Mouse (Mus musculus) bone marrow, adult 2 months (tissue): ENCODE data around the gene Xrcc6. TPM values are rescaled to one million over a fixed set of nuclear protein-coding genes. Genes with fewer than 3 reads are reported as not detected.
"Not testable (repeated sequence)": the region's sequence is repeated elsewhere in the genome, so short reads cannot be mapped to it uniquely, and the experiment has no call there.

ENCODE experiments used
- H3K27ac ChIP-seq: fragments of 200-500 bp; 2 replicates; pipeline ENCODE4 v1.5.1; 2012; ENCODE audit warnings: low read depth, mild to moderate bottlenecking, control low read depth, inconsistent platforms, low read length; ENCODE audit not compliant: control insufficient read depth, poor library complexity, insufficient read depth
- H3K4me1 ChIP-seq: fragments of 200-500 bp; 2 replicates; pipeline ENCODE4 v1.6.1; 2011; ENCODE audit warnings: low read length; ENCODE audit not compliant: control insufficient read depth, insufficient read depth
- H3K4me3 ChIP-seq: fragments of 200-500 bp; replicated peaks from 2 replicates; pipeline ENCODE3; 2011; ENCODE audit warnings: mild to moderate bottlenecking, low read depth, low read length, control low read depth; ENCODE audit not compliant: control insufficient read depth
- CTCF ChIP-seq: fragments of 200-500 bp; IDR thresholded peaks from 2 replicates; pipeline ENCODE4 v1.5.1; 2011; ENCODE audit warnings: low read length, control low read depth; ENCODE audit not compliant: control insufficient read depth, insufficient read depth
- POLR2A ChIP-seq: fragments of 200-500 bp; IDR thresholded peaks from 2 replicates; pipeline ENCODE4 v1.6.1; 2011; ENCODE audit warnings: low read depth, mild to moderate bottlenecking, control low read depth, low read length, borderline replicate concordance; ENCODE audit not compliant: control insufficient read depth
- WGBS: fragments of 180-500 bp; shearing (Covaris S2); methylation state at CpG from one replicate; pipeline ENCODE4 v1.1.7; 2018; 5-methylcytosine and 5-hydroxymethylcytosine counted together
- polyA plus RNA-seq: library from polyadenylated mRNA; stranded (reverse); fragments of >200 nt; gene quantifications from 2 replicates; pipeline ENCODE4 v1.2.4, GENCODE M21; 2011; ENCODE audit warnings: low replicate concordance; ENCODE audit not compliant: missing spikeins, insufficient read depth, insufficient read length

Xrcc6 gene
- polyA plus RNA-seq, 1 experiment = 96.2 TPM

GRCm38 (mm10) chr15:81960171-81961077 is 27.2 kb upstream of the Xrcc6 start, which contains the start of gene Pmm1:
Gene Pmm1, minus strand, starts transcription at chr15:81960930.
- TF ChIP-seq POLR2A (peak; percentile 59; the same call in 1 of the 2 replicates), CTCF (peak; percentile 83)
- WGBS = under 1% methylated on average over 77 of the region's 77 CpGs
- H3K4me1 ChIP-seq = no peaks in the 10 kb centered on the region
- H3K27ac ChIP-seq = peak within 1 kb of the TSS; percentile 43
- peak within 1 kb of the TSS; percentile 81 for H3K4me3 ChIP-seq

GRCm38 (mm10) chr15:81961078-81961451 is 26.6 kb upstream of the Xrcc6 start:
- TF ChIP-seq CTCF (no peak), POLR2A (no peak)
- Histone ChIP-seq H3K27ac (no peak overlapping the region), H3K4me1 (no peaks in the 10 kb centered on the region), H3K4me3 (peak overlapping the region; percentile 66)
- under 1% methylated on average over 8 of the region's 8 CpGs for WGBS

- 61% methylated on average over 1 of the region's 1 CpGs for WGBS
- H3K4me1 ChIP-seq = no peaks in the 10 kb centered on the region
- TF ChIP-seq CTCF (no peak), POLR2A (no peak)
- H3K4me3 ChIP-seq = no peak overlapping the region
- H3K27ac ChIP-seq = no peak overlapping the region
These were observed 23.4 kb upstream of the Xrcc6 start for GRCm38 (mm10) chr15:81964262-81964661.

- TF ChIP-seq POLR2A (no peak), CTCF (no peak)
- Histone ChIP-seq H3K4me1 (no peaks in the 10 kb centered on the region), H3K4me3 (no peak overlapping the region), H3K27ac (no peak overlapping the region)
- 70% methylated on average over 4 of the region's 4 CpGs for WGBS
These were observed 22.6 kb upstream of the Xrcc6 start for GRCm38 (mm10) chr15:81964980-81965545.

GRCm38 (mm10) chr15:81966062-81966829 is 21.4 kb upstream of the Xrcc6 start:
- 72% methylated on average over 14 of the region's 14 CpGs for whole genome bisulfite sequencing
- Histone ChIP-seq H3K4me3 (no peak overlapping the region), H3K4me1 (no peaks in the 10 kb centered on the region), H3K27ac (no peak overlapping the region)
- TF ChIP-seq CTCF (no peak), POLR2A (no peak)

GRCm38 (mm10) chr15:81967821-81968220 is 19.8 kb upstream of the Xrcc6 start:
- no peaks in the 10 kb centered on the region for H3K4me1 ChIP-seq
- TF ChIP-seq CTCF (no peak), POLR2A (no peak)
- WGBS = 90% methylated on average over 5 of the region's 5 CpGs
- no peak overlapping the region for H3K27ac ChIP-seq
- H3K4me3 ChIP-seq = no peak overlapping the region

- TF ChIP-seq POLR2A (no peak), CTCF (no peak)
- WGBS = 39% methylated on average over 2 of the region's 2 CpGs
- H3K27ac ChIP-seq = no peak overlapping the region
- H3K4me1 ChIP-seq = no peaks in the 10 kb centered on the region
- H3K4me3 ChIP-seq = no peak overlapping the region
These were observed 19.2 kb upstream of the Xrcc6 start for GRCm38 (mm10) chr15:81968447-81968846.

- Histone ChIP-seq H3K27ac (no peak overlapping the region), H3K4me3 (no peak overlapping the region), H3K4me1 (no peaks in the 10 kb centered on the region)
- WGBS = 61% methylated on average over 7 of the region's 7 CpGs
- TF ChIP-seq CTCF (no peak), POLR2A (no peak)
These were observed 18.5 kb upstream of the Xrcc6 start for GRCm38 (mm10) chr15:81969173-81969572.

GRCm38 (mm10) chr15:81969635-81970034 is 18.0 kb upstream of the Xrcc6 start:
- not testable (repeated sequence) for H3K4me1 ChIP-seq, H3K27ac ChIP-seq, H3K4me3 ChIP-seq
- 83% methylated on average over 6 of the region's 6 CpGs for WGBS

- WGBS = 89% methylated on average over 4 of the region's 4 CpGs
- H3K4me1 ChIP-seq, H3K4me3 ChIP-seq, H3K27ac ChIP-seq: not testable (repeated sequence)
These were observed 17.1 kb upstream of the Xrcc6 start for GRCm38 (mm10) chr15:81970498-81970897.

- not testable (repeated sequence) for H3K4me3 ChIP-seq, H3K27ac ChIP-seq, H3K4me1 ChIP-seq
- WGBS = 88% methylated on average over 8 of the region's 8 CpGs
These were observed 12.5 kb upstream of the Xrcc6 start for GRCm38 (mm10) chr15:81975156-81975555.
